Comparison of ENCODE assay signal across 8 mouse cellular contexts in genomic region chr8:76898721-76899410, GRCm38 (mm10). TPM values are rescaled to one million over a fixed set of nuclear protein-coding genes. Genes with fewer than 3 reads are reported as not detected.
DNase-seq lines count a peak whose midpoint lies in the region; ATAC-seq and TF ChIP-seq lines count a peak whose summit lies in the region.

No protein-coding gene starts in this region.

- peak overlapping the region; percentile 68 for H3K27ac ChIP-seq in hindbrain, embryonic 10.5 days

- H3K27me3 ChIP-seq in G1E (ENCODE audit: insufficient read depth, low read length): peaks cover 39% of the 10 kb centered on the region
- H3K27me3 ChIP-seq in hindbrain, embryonic 10.5 days (ENCODE audit: insufficient read depth, poor library complexity, severe bottlenecking): peaks cover 63% of the 10 kb centered on the region

- peaks cover 4% of the 10 kb centered on the region; the same call in 1 of the 2 replicates for H3K9me3 ChIP-seq in G1E (replicated peaks)
- no peaks in the 10 kb centered on the region for H3K9me3 ChIP-seq in hindbrain, embryonic 10.5 days

- DNase-seq in G1E (ENCODE audit: low spot score): peak; percentile 50
- DNase-seq in cerebellum, adult 18-20 months: peak; percentile 80 to 85
- DNase-seq in frontal cortex, adult 2 months (ENCODE audit: extremely low spot score in 1 of 2, low spot score in 1 of 2): peak; percentile 14 to 54
- peak; percentile 61 for DNase-seq in hindbrain, embryonic 10.5 days (ENCODE audit: low spot score)
- DNase-seq in layer of hippocampus, adult 9-11 months: peak; percentile 63
- DNase-seq in lung, postnatal 14 days: peak; percentile 75
- DNase-seq in retina, adult 2 months (ENCODE audit: low read depth, low spot score): peak; percentile 75
- peak; percentile 71 for DNase-seq in urinary bladder, postnatal 14 days (ENCODE audit: low spot score)

- under 1% methylated on average over 60 of the region's 60 CpGs for WGBS in hindbrain, embryonic 10.5 days

- H3K4me3 ChIP-seq in G1E (ENCODE audit: low read depth, low read length): peak overlapping the region; percentile 71
- peak overlapping the region; percentile 72 for H3K4me3 ChIP-seq in hindbrain, embryonic 10.5 days

- H3K4me1 ChIP-seq in G1E (ENCODE audit: insufficient read depth, low read depth, low read length): peaks cover 28% of the 10 kb centered on the region
- peaks cover 35% of the 10 kb centered on the region for H3K4me1 ChIP-seq in hindbrain, embryonic 10.5 days (replicated peaks)

- no peaks in the 10 kb centered on the region for H3K36me3 ChIP-seq in G1E (replicated peaks)
- H3K36me3 ChIP-seq in hindbrain, embryonic 10.5 days: no peaks in the 10 kb centered on the region

- no peak for TF ChIP-seq CTCF in G1E (IDR thresholded peaks at IDR 0.05; ENCODE audit: low read depth, low read length)

- no peak for ATAC-seq in G1E (ENCODE audit: extremely low read depth, insufficient number of reproducible peaks, low FRiP score, poor library complexity, severe bottlenecking)

RNA-seq across cellular contexts. Expression of gene Nr3c2, which starts 0.4 kb away (rescaled TPM):
- total RNA-seq in G1E (2014; fragmentation: Nextera tagmentation): 9.0 and 12.0 TPM in 2 replicates
- 4.3 and 7.6 TPM in 2 replicates for total RNA-seq in G1E (2017)
- 0.26 TPM in 2 replicates for polyA plus RNA-seq in G1E (2012)
- polyA plus RNA-seq in frontal cortex, adult 2 months (2012; rRNA removed): 13.4 and 16.6 TPM in 2 replicates
- 0.63 and 0.72 TPM in 2 replicates for polyA plus RNA-seq in hindbrain, embryonic 10.5 days (2016; fragmentation: Nextera tagmentation; extraction: Ambion mirVana)
